Mouse (Mus musculus) cerebellum, adult 11-12 months (tissue): Measurements from ENCODE around the gene Plcd4.

ENCODE experiments used
- DNase-seq: peaks from one replicate; pipeline ENCODE4 v3.0.0; 2022

Plcd4 gene

GRCm38 (mm10) chr1:74600501-74601266 is 58.0 kb downstream of the Plcd4 start:
- DNase-seq = no peak

GRCm38 (mm10) chr1:74601267-74601962 is 58.7 kb downstream of the Plcd4 start, which contains the start of the genes Rnf25 and Stk36:
TSS of gene Rnf25 (minus strand) at chr1:74601397.
TSS of gene Stk36 (plus strand) at chr1:74601445.
- DNase-seq = peak; percentile 82
